Mouse (Mus musculus) megakaryocyte-erythroid progenitor cell, adult 5 weeks (primary cell): ENCODE data around the gene Foxb2. TPM values are rescaled to one million over a fixed set of nuclear protein-coding genes. Genes with fewer than 3 reads are reported as not detected.

ENCODE experiments used
- polyA plus RNA-seq: library from polyadenylated mRNA; stranded (reverse); fragments of >175 nt; gene quantifications from 2 replicates; pipeline ENCODE4 v1.2.3, GENCODE M21; 2012

Gene Foxb2
- 0.09 TPM in 1 of 2 replicates, not detected in the other for polyA plus RNA-seq

GRCm38 (mm10) chr19:16873221-16873861 lies at the start of gene Foxb2:
Foxb2 (minus strand) TSS chr19:16873805.

Other genes starting within 250 kb of the Foxb2 start
- 3.5 and 4.4 TPM in 2 replicates for gene Vps13a, start 92.9 kb downstream of the Foxb2 start, polyA plus RNA-seq
- gene Prune2, start 82.3 kb upstream of the Foxb2 start, polyA plus RNA-seq: 0.05 and 0.15 TPM in 2 replicates